Mouse (Mus musculus) CH12.LX (cell line): ENCODE measurements at regions not wholly inside any gene's neighbourhood (a gene's known extent, or its start where the extent isn't known, plus 50 kb on each side); places are given as distances from the start of the nearest gene placed in this dataset.

Experiments used
- CTCF ChIP-seq, 2 experiments: IDR thresholded peaks in 1 of 2; conservative IDR thresholded peaks in 1 of 2; 2 replicates each; pipeline ENCODE4 v1.5.1; 2011 to 2012; ENCODE audit warnings: low read depth in 2 of 2, low read length in 2 of 2, improper control_type of control experiment in 1 of 2, inconsistent platforms in 1 of 2, mild to moderate bottlenecking in 1 of 2, moderate library complexity in 1 of 2
- EP300 ChIP-seq: IDR thresholded peaks from 2 replicates; pipeline ENCODE4 v1.6.1; 2011; ENCODE audit warnings: low read length, improper control_type of control experiment
- GABPA ChIP-seq: IDR thresholded peaks from 2 replicates; pipeline ENCODE4 v1.6.1; 2012; ENCODE audit warnings: low read depth, low read length, improper control_type of control experiment, inconsistent platforms; ENCODE audit not compliant: insufficient replicate concordance
- POLR2A ChIP-seq: IDR thresholded peaks from 2 replicates; pipeline ENCODE4 v1.6.1; 2011; ENCODE audit warnings: low read depth, mild to moderate bottlenecking, improper control_type of control experiment, low read length
- RAD21 ChIP-seq: IDR thresholded peaks from 2 replicates; pipeline ENCODE4 v1.6.1; 2011; ENCODE audit warnings: low read depth, mild to moderate bottlenecking, low read length, improper control_type of control experiment, moderate library complexity
- RCOR1 ChIP-seq: conservative IDR thresholded peaks from 2 replicates; pipeline ENCODE4 v1.6.1; 2012; ENCODE audit warnings: low read depth, mild to moderate bottlenecking, inconsistent platforms, low read length, improper control_type of control experiment
- USF1 ChIP-seq: IDR thresholded peaks from 2 replicates; pipeline ENCODE4 v1.6.1; 2014; ENCODE audit warnings: low read depth, mild to moderate bottlenecking, inconsistent platforms, low read length, improper control_type of control experiment

- TF ChIP-seq CTCF (conservative IDR thresholded peaks at IDR 0.05 in 1 of 2, IDR thresholded peaks at IDR 0.05 in 1 of 2; ENCODE audit: low read depth in 2 of 2, low read length in 2 of 2) (no peak), EP300 (no peak), USF1 (no peak), POLR2A (no peak), RCOR1 (no peak), GABPA (no peak), RAD21 (no peak)
Observed at GRCm38 (mm10) chr15:92964131-92964530, 310.8 kb downstream of the Gxylt1 start.
